Mouse (Mus musculus) G1E (cell line): ENCODE data around the gene Gm11168.
"Not testable (repeated sequence)": the region's sequence is repeated elsewhere in the genome, so short reads cannot be mapped to it uniquely, and the experiment has no call there.

Source experiments
- CTCF ChIP-seq: IDR thresholded peaks from 2 replicates; pipeline ENCODE4 v1.5.1; 2012; ENCODE audit warnings: low read depth, low read length, inconsistent platforms, mixed read lengths
- TAL1 ChIP-seq: conservative IDR thresholded peaks from 2 replicates; pipeline ENCODE4 v1.6.1; 2012; ENCODE audit warnings: low read depth, low read length, inconsistent platforms, mixed read lengths

DNA sequence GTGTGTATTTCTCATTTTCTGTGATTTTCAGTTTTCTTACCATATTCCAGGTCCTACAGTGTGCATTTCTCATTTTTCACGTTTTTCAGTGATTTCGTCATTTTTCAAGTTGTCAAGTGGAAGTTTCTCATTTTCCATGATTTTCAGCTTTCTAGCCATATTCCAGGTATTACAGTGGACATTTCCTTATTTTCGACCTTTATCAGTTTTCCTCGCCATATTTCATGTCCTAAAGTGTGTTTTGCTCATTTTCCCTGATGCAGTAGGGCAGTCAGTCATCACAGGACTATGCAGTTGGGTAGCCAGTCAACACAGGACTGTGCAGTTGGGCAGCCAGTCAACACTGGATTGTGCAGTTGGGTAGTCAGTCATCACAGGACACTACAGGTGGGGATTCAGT is 35.0 kb downstream of the Gm11168 start:
- TF ChIP-seq TAL1, CTCF: not testable (repeated sequence)
